Mouse (Mus musculus): ENCODE results near the gene Dvl2. TPM values are rescaled to one million over a fixed set of nuclear protein-coding genes. Genes with fewer than 3 reads are reported as not detected.

Gene Dvl2
- polyA plus RNA-seq, 1 experiment from 2014 or later = 9.8 TPM

- H3K9me3 ChIP-seq (ENCODE audit: control insufficient read depth, low read length) = no peaks in the 10 kb centered on the region
- no peak for TF ChIP-seq CTCF (IDR thresholded peaks at IDR 0.05; ENCODE audit: low read depth)
- TF ChIP-seq EP300 (optimal IDR thresholded peaks at IDR 0.05) = no peak
- peaks cover 2% of the 10 kb centered on the region; the same call in 1 of the 2 replicates for H3K36me3 ChIP-seq (ENCODE audit: control insufficient read depth, insufficient read depth, low read length)
- H3K9ac ChIP-seq (ENCODE audit: low read length) = no peak overlapping the region
- DNase-seq (ENCODE audit: low spot score) (no peak), ATAC-seq (ENCODE audit: low FRiP score, low TSS enrichment) (no peak)
- H3K27ac ChIP-seq (replicated peaks) = no peak overlapping the region
- no peaks in the 10 kb centered on the region for H3K4me1 ChIP-seq (replicated peaks; ENCODE audit: control insufficient read depth, insufficient read depth)
- no peaks in the 10 kb centered on the region for H3K27me3 ChIP-seq (ENCODE audit: control insufficient read depth, insufficient read depth, low read length)
- WGBS = 92% methylated on average over 10 of the region's 10 CpGs
- no peak overlapping the region for H3K4me2 ChIP-seq (replicated peaks; ENCODE audit: low read depth)
- no peak overlapping the region for H3K4me3 ChIP-seq (ENCODE audit: low read depth, low read length)
Measured at GRCm38 (mm10) chr11:70039631-70040030, 39.2 kb downstream of the Dvl2 start.

- Histone ChIP-seq H3K27ac (replicated peaks) (no peak overlapping the region), H3K9ac (ENCODE audit: low read length) (no peak overlapping the region), H3K36me3 (ENCODE audit: control insufficient read depth, insufficient read depth, low read length) (peaks cover 2% of the 10 kb centered on the region; the same call in 1 of the 2 replicates), H3K4me1 (replicated peaks; ENCODE audit: control insufficient read depth, insufficient read depth) (no peaks in the 10 kb centered on the region), H3K27me3 (ENCODE audit: control insufficient read depth, insufficient read depth, low read length) (no peaks in the 10 kb centered on the region), H3K9me3 (ENCODE audit: control insufficient read depth, low read length) (no peaks in the 10 kb centered on the region), H3K4me2 (replicated peaks; ENCODE audit: low read depth) (no peak overlapping the region), H3K4me3 (ENCODE audit: low read depth, low read length) (no peak overlapping the region)
- DNase-seq (ENCODE audit: low spot score) (no peak), ATAC-seq (ENCODE audit: low FRiP score, low TSS enrichment) (no peak)
- TF ChIP-seq CTCF (IDR thresholded peaks at IDR 0.05; ENCODE audit: low read depth) (no peak), EP300 (optimal IDR thresholded peaks at IDR 0.05) (no peak)
- WGBS = 92% methylated on average over 7 of the region's 7 CpGs
Measured at GRCm38 (mm10) chr11:70040184-70040583, 39.8 kb downstream of the Dvl2 start.

- H3K27ac ChIP-seq (replicated peaks) = no peak overlapping the region
- H3K36me3 ChIP-seq (ENCODE audit: control insufficient read depth, insufficient read depth, low read length) = peaks cover 2% of the 10 kb centered on the region; the same call in 1 of the 2 replicates
- TF ChIP-seq EP300 (optimal IDR thresholded peaks at IDR 0.05) (no peak), CTCF (IDR thresholded peaks at IDR 0.05; ENCODE audit: low read depth) (no peak)
- no peak for ATAC-seq (ENCODE audit: low FRiP score, low TSS enrichment)
- no peak for DNase-seq (ENCODE audit: low spot score)
- H3K27me3 ChIP-seq (ENCODE audit: control insufficient read depth, insufficient read depth, low read length) = no peaks in the 10 kb centered on the region
- H3K4me2 ChIP-seq (replicated peaks; ENCODE audit: low read depth) = no peak overlapping the region
- no peaks in the 10 kb centered on the region for H3K9me3 ChIP-seq (ENCODE audit: control insufficient read depth, low read length)
- no peaks in the 10 kb centered on the region for H3K4me1 ChIP-seq (replicated peaks; ENCODE audit: control insufficient read depth, insufficient read depth)
- 85% methylated on average over 23 of the region's 23 CpGs for WGBS
- no peak overlapping the region for H3K9ac ChIP-seq (ENCODE audit: low read length)
- no peak overlapping the region for H3K4me3 ChIP-seq (ENCODE audit: low read depth, low read length)
Measured at GRCm38 (mm10) chr11:70042309-70043085, 42.1 kb downstream of the Dvl2 start.

DNA sequence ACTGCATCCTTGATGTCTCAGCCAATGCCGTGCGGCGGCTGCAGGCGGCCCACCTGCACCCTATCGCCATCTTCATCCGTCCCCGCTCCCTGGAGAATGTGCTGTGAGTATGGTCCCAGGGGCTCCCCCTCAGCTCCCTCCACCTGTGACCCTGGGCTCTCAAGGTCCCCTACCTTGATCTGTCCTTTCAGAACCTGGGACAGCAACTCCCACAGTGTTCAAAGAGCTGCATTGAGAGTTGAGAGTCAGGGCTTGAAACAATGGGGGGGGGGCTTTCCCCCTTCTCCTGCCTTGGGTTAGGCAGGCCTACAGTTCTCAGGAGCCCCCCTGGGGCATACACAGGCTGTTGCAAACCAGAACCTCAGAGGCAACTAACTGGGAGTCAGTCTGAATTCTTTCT, 43.3 kb downstream of the Dvl2 start:
- WGBS = 87% methylated on average over 7 of the region's 7 CpGs
- Histone ChIP-seq H3K9ac (ENCODE audit: low read length) (no peak overlapping the region), H3K4me1 (replicated peaks; ENCODE audit: control insufficient read depth, insufficient read depth) (no peaks in the 10 kb centered on the region), H3K9me3 (ENCODE audit: control insufficient read depth, low read length) (no peaks in the 10 kb centered on the region), H3K27ac (replicated peaks) (no peak overlapping the region), H3K27me3 (ENCODE audit: control insufficient read depth, insufficient read depth, low read length) (no peaks in the 10 kb centered on the region), H3K4me3 (ENCODE audit: low read depth, low read length) (no peak overlapping the region), H3K4me2 (replicated peaks; ENCODE audit: low read depth) (no peak overlapping the region), H3K36me3 (ENCODE audit: control insufficient read depth, insufficient read depth, low read length) (peaks cover 2% of the 10 kb centered on the region; the same call in 1 of the 2 replicates)
- no peak for DNase-seq (ENCODE audit: low spot score)
- no peak for ATAC-seq (ENCODE audit: low FRiP score, low TSS enrichment)
- TF ChIP-seq CTCF (IDR thresholded peaks at IDR 0.05; ENCODE audit: low read depth) = no peak
- no peak for TF ChIP-seq EP300 (optimal IDR thresholded peaks at IDR 0.05)

- DNase-seq (ENCODE audit: low spot score) (no peak), ATAC-seq (ENCODE audit: low FRiP score, low TSS enrichment) (no peak)
- Histone ChIP-seq H3K4me1 (replicated peaks; ENCODE audit: control insufficient read depth, insufficient read depth) (no peaks in the 10 kb centered on the region), H3K27ac (replicated peaks) (no peak overlapping the region), H3K36me3 (ENCODE audit: control insufficient read depth, insufficient read depth, low read length) (peaks cover 2% of the 10 kb centered on the region; the same call in 1 of the 2 replicates), H3K4me3 (ENCODE audit: low read depth, low read length) (no peak overlapping the region), H3K27me3 (ENCODE audit: control insufficient read depth, insufficient read depth, low read length) (no peaks in the 10 kb centered on the region), H3K9ac (ENCODE audit: low read length) (no peak overlapping the region), H3K4me2 (replicated peaks; ENCODE audit: low read depth) (no peak overlapping the region), H3K9me3 (ENCODE audit: control insufficient read depth, low read length) (no peaks in the 10 kb centered on the region)
- 41% methylated on average over 9 of the region's 9 CpGs for WGBS
- no peak for TF ChIP-seq EP300 (optimal IDR thresholded peaks at IDR 0.05)
- no peak for TF ChIP-seq CTCF (IDR thresholded peaks at IDR 0.05; ENCODE audit: low read depth)
Measured at GRCm38 (mm10) chr11:70045435-70045834, 45.0 kb downstream of the Dvl2 start.

DNA sequence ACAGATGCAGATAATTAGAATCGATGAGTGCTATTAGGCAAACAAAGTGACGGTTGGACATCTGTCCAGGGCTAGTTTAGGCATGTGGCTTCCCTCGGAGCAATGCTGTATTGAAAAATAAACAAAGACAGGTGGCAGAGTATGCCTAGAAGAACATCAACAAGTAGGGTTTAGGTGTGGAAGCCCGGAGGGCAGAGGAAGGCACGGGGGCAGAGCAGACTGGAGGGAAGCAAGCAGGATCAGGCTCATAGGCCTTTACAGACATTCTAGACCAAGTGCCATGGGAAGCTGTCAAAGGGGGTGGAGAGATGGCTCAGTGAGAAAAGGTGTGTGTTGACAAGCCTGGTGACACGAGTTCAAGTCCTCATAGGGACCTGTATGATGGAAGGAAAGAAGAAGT, 49.0 kb downstream of the Dvl2 start:
- Histone ChIP-seq H3K9me3 (ENCODE audit: control insufficient read depth, low read length) (no peaks in the 10 kb centered on the region), H3K27ac (replicated peaks) (no peak overlapping the region), H3K4me3 (ENCODE audit: low read depth, low read length) (no peak overlapping the region), H3K4me1 (replicated peaks; ENCODE audit: control insufficient read depth, insufficient read depth) (no peaks in the 10 kb centered on the region; the same call in 1 of the 2 replicates), H3K36me3 (ENCODE audit: control insufficient read depth, insufficient read depth, low read length) (no peaks in the 10 kb centered on the region), H3K27me3 (ENCODE audit: control insufficient read depth, insufficient read depth, low read length) (no peaks in the 10 kb centered on the region), H3K4me2 (replicated peaks; ENCODE audit: low read depth) (no peak overlapping the region), H3K9ac (ENCODE audit: low read length) (no peak overlapping the region)
- TF ChIP-seq CTCF (IDR thresholded peaks at IDR 0.05; ENCODE audit: low read depth) (no peak), EP300 (optimal IDR thresholded peaks at IDR 0.05) (no peak)
- no peak for DNase-seq (ENCODE audit: low spot score)
- ATAC-seq (ENCODE audit: low FRiP score, low TSS enrichment) = no peak
- 52% methylated on average over 6 of the region's 6 CpGs for WGBS

All from stomach, postnatal 0 days (tissue).